Comparison of ENCODE assay signal across 22 mouse cellular contexts in genomic region chr12:76619847-76620246, GRCm38 (mm10).
DNase-seq lines count a peak whose midpoint lies in the region; ATAC-seq and TF ChIP-seq lines count a peak whose summit lies in the region.
"Had no signal": no experiment of that assay in that cellular context is flagged by ENCODE, and none has a peak within 500 bp of the region (broad histone marks: within the 10 kb centered on the region; RNA-seq: fewer than 3 reads in every experiment).

No protein-coding gene starts in this region.

- TF ChIP-seq EP300 in liver, embryonic 14.5 days (IDR thresholded peaks at IDR 0.05; ENCODE audit: low read depth), result no peak
- no peak for TF ChIP-seq EP300 in stomach, postnatal 0 days (optimal IDR thresholded peaks at IDR 0.05)

- ATAC-seq in forebrain, embryonic 12.5 days (ENCODE audit: low FRiP score), result 0 out of 2 replicates have a peak, but pooled peaks have one; percentile 41
- ATAC-seq in forebrain, embryonic 13.5 days, result no peak
- ATAC-seq in liver, embryonic 14.5 days (ENCODE audit: insufficient read depth), result peak; percentile 26; the same call in 1 of the 2 replicates
- no peak for ATAC-seq in liver, embryonic 11.5 days (replicated peaks; ENCODE audit: low FRiP score)
- ATAC-seq in stomach, embryonic 14.5 days (ENCODE audit: insufficient number of reproducible peaks, insufficient read depth, low FRiP score, low read depth), result 0 out of 2 replicates have a peak, but pooled peaks have one; percentile 33
- no peak for ATAC-seq in stomach, postnatal 0 days (ENCODE audit: low FRiP score, low TSS enrichment)
- ATAC-seq: activated CD4-positive, CD25-positive, alpha-beta regulatory T cell, adult 4 months; forebrain, embryonic 14.5 days had no signal

- no peak overlapping the region for H3K4me2 ChIP-seq in forebrain, embryonic 12.5 days
- H3K4me2 ChIP-seq in forebrain, embryonic 13.5 days, result no peak overlapping the region
- no peak overlapping the region for H3K4me2 ChIP-seq in liver, embryonic 14.5 days (ENCODE audit: low read depth)
- H3K4me2 ChIP-seq in liver, embryonic 11.5 days, result no peak overlapping the region
- no peak overlapping the region for H3K4me2 ChIP-seq in stomach, embryonic 14.5 days (replicated peaks; ENCODE audit: low read depth, low read length)
- no peak overlapping the region for H3K4me2 ChIP-seq in stomach, postnatal 0 days (replicated peaks; ENCODE audit: low read depth)
- H3K4me2 ChIP-seq: heart, embryonic 11.5 days; hindbrain, embryonic 12.5 days; hindbrain, embryonic 15.5 days had no signal

- H3K36me3 ChIP-seq in forebrain, embryonic 12.5 days (replicated peaks), result no peaks in the 10 kb centered on the region
- no peaks in the 10 kb centered on the region for H3K36me3 ChIP-seq in forebrain, embryonic 13.5 days (ENCODE audit: poor library complexity, severe bottlenecking)
- H3K36me3 ChIP-seq in liver, embryonic 14.5 days (replicated peaks; ENCODE audit: control insufficient read depth, insufficient read depth, low read depth), result peaks cover 99% of the 10 kb centered on the region
- H3K36me3 ChIP-seq in liver, embryonic 11.5 days (ENCODE audit: control insufficient read depth, insufficient read depth, low read length), result peaks cover 12% of the 10 kb centered on the region
- H3K36me3 ChIP-seq in stomach, embryonic 14.5 days (ENCODE audit: control insufficient read depth, insufficient read depth, low read length), result no peaks in the 10 kb centered on the region
- no peaks in the 10 kb centered on the region for H3K36me3 ChIP-seq in stomach, postnatal 0 days (ENCODE audit: control insufficient read depth, insufficient read depth, low read length)
- H3K36me3 ChIP-seq: hindbrain, embryonic 12.5 days; hindbrain, embryonic 15.5 days had no signal

- WGBS in forebrain, embryonic 12.5 days, result 62% methylated on average over 5 of the region's 5 CpGs
- 55% methylated on average over 5 of the region's 5 CpGs for WGBS in forebrain, embryonic 13.5 days
- 67% methylated on average over 5 of the region's 5 CpGs for WGBS in liver, embryonic 14.5 days (ENCODE audit: insufficient replicate concordance)
- WGBS in liver, embryonic 11.5 days, result 53% methylated on average over 5 of the region's 5 CpGs
- WGBS in stomach, embryonic 14.5 days, result 52% methylated on average over 5 of the region's 5 CpGs
- WGBS in stomach, postnatal 0 days, result 55% methylated on average over 5 of the region's 5 CpGs

- no peak overlapping the region for H3K9ac ChIP-seq in forebrain, embryonic 12.5 days
- H3K9ac ChIP-seq in forebrain, embryonic 13.5 days, result no peak overlapping the region
- H3K9ac ChIP-seq in liver, embryonic 14.5 days (replicated peaks), result no peak overlapping the region
- H3K9ac ChIP-seq in liver, embryonic 11.5 days (ENCODE audit: low read depth, low read length), result no peak overlapping the region
- H3K9ac ChIP-seq in stomach, embryonic 14.5 days (replicated peaks; ENCODE audit: low read depth, low read length), result no peak overlapping the region
- H3K9ac ChIP-seq in stomach, postnatal 0 days (ENCODE audit: low read length), result no peak overlapping the region
- H3K9ac ChIP-seq: forebrain, postnatal 0 days; hindbrain, embryonic 12.5 days; hindbrain, embryonic 15.5 days had no signal

- H3K27ac ChIP-seq in forebrain, embryonic 12.5 days, result no peak overlapping the region
- no peak overlapping the region for H3K27ac ChIP-seq in forebrain, embryonic 13.5 days
- H3K27ac ChIP-seq in liver, embryonic 14.5 days, result no peak overlapping the region
- H3K27ac ChIP-seq in liver, embryonic 11.5 days (ENCODE audit: low read depth, low read length), result no peak overlapping the region
- H3K27ac ChIP-seq in stomach, embryonic 14.5 days (ENCODE audit: low read length), result no peak overlapping the region
- no peak overlapping the region for H3K27ac ChIP-seq in stomach, postnatal 0 days (replicated peaks)
- H3K27ac ChIP-seq: gastrocnemius, adult 2 months; hindbrain, embryonic 12.5 days; hindbrain, embryonic 15.5 days had no signal

- H3K4me3 ChIP-seq in forebrain, embryonic 12.5 days (replicated peaks), result no peak overlapping the region
- H3K4me3 ChIP-seq in forebrain, embryonic 13.5 days, result no peak overlapping the region
- H3K4me3 ChIP-seq in liver, embryonic 14.5 days (ENCODE audit: insufficient read depth in 1 of 2, low read depth in 2 of 2, low read length in 2 of 2), result no peak overlapping the region
- no peak overlapping the region for H3K4me3 ChIP-seq in liver, embryonic 11.5 days (ENCODE audit: low read depth, low read length)
- no peak overlapping the region for H3K4me3 ChIP-seq in stomach, embryonic 14.5 days (ENCODE audit: low read depth, low read length)
- H3K4me3 ChIP-seq in stomach, postnatal 0 days (ENCODE audit: low read depth, low read length), result no peak overlapping the region
- H3K4me3 ChIP-seq: gastrocnemius, adult 2 months; hindbrain, embryonic 12.5 days; hindbrain, embryonic 15.5 days had no signal

- no peaks in the 10 kb centered on the region for H3K27me3 ChIP-seq in forebrain, embryonic 12.5 days
- no peaks in the 10 kb centered on the region for H3K27me3 ChIP-seq in forebrain, embryonic 13.5 days
- H3K27me3 ChIP-seq in liver, embryonic 14.5 days (ENCODE audit: control insufficient read depth, insufficient read depth, low read length), result no peaks in the 10 kb centered on the region
- no peaks in the 10 kb centered on the region for H3K27me3 ChIP-seq in liver, embryonic 11.5 days (replicated peaks; ENCODE audit: control insufficient read depth, insufficient read depth, low read length)
- H3K27me3 ChIP-seq in stomach, embryonic 14.5 days (ENCODE audit: control insufficient read depth, insufficient read depth, low read length), result no peaks in the 10 kb centered on the region
- H3K27me3 ChIP-seq in stomach, postnatal 0 days (ENCODE audit: control insufficient read depth, insufficient read depth, low read length), result no peaks in the 10 kb centered on the region
- H3K27me3 ChIP-seq: hindbrain, embryonic 15.5 days had no signal

- no peaks in the 10 kb centered on the region for H3K9me3 ChIP-seq in forebrain, embryonic 12.5 days
- no peaks in the 10 kb centered on the region for H3K9me3 ChIP-seq in forebrain, embryonic 13.5 days (replicated peaks)
- no peaks in the 10 kb centered on the region for H3K9me3 ChIP-seq in liver, embryonic 14.5 days (ENCODE audit: control insufficient read depth, low read length)
- no peaks in the 10 kb centered on the region for H3K9me3 ChIP-seq in liver, embryonic 11.5 days (ENCODE audit: control insufficient read depth, low read length)
- H3K9me3 ChIP-seq in stomach, embryonic 14.5 days (ENCODE audit: control insufficient read depth, low read depth, low read length), result no peaks in the 10 kb centered on the region
- H3K9me3 ChIP-seq in stomach, postnatal 0 days (ENCODE audit: control insufficient read depth, low read length), result no peaks in the 10 kb centered on the region
- H3K9me3 ChIP-seq: hindbrain, embryonic 12.5 days; hindbrain, embryonic 15.5 days had no signal

- TF ChIP-seq CTCF in liver, embryonic 14.5 days (IDR thresholded peaks at IDR 0.05; ENCODE audit: low read depth), result no peak
- TF ChIP-seq CTCF in stomach, postnatal 0 days (IDR thresholded peaks at IDR 0.05; ENCODE audit: low read depth), result no peak

- DNase-seq in liver, embryonic 14.5 days (ENCODE audit: low read depth in 3 of 3, low spot score in 3 of 3), result no peak
- DNase-seq in liver, embryonic 11.5 days (ENCODE audit: low spot score), result no peak
- DNase-seq in stomach, postnatal 0 days (ENCODE audit: low spot score), result no peak
- DNase-seq in right cerebral cortex, adult 18-20 months, result no peak
- DNase-seq: adrenal gland, adult 8-10 months; adrenal gland, postnatal 25 days; cerebellum, adult 11-12 months; cerebellum, adult 8-10 months; cerebellum, postnatal 10 days; cerebellum, postnatal 36 days; forebrain, postnatal 0 days; gastrocnemius, adult 2 months; gastrocnemius, postnatal 14 days; heart, adult 11 months had no signal

- H3K4me1 ChIP-seq in forebrain, embryonic 12.5 days, result peaks cover 13% of the 10 kb centered on the region; the same call in 1 of the 2 replicates
- peaks cover 9% of the 10 kb centered on the region for H3K4me1 ChIP-seq in forebrain, embryonic 13.5 days
- H3K4me1 ChIP-seq in liver, embryonic 14.5 days (replicated peaks; ENCODE audit: control insufficient read depth in 2 of 2, insufficient read depth in 2 of 2, low read length in 1 of 2), result no peaks in the 10 kb centered on the region
- H3K4me1 ChIP-seq in liver, embryonic 11.5 days (replicated peaks; ENCODE audit: control insufficient read depth, insufficient read depth, low read length), result no peaks in the 10 kb centered on the region
- no peaks in the 10 kb centered on the region for H3K4me1 ChIP-seq in stomach, embryonic 14.5 days (ENCODE audit: control insufficient read depth, insufficient read depth, low read length)
- no peaks in the 10 kb centered on the region for H3K4me1 ChIP-seq in stomach, postnatal 0 days (replicated peaks; ENCODE audit: control insufficient read depth, insufficient read depth)

Comparison
In these comparisons a context has a peak if more than half of its experiments do, and no peak if none do; other contexts are left out.
1. ATAC-seq: peak in forebrain, embryonic 12.5 days (single experiment), liver, embryonic 14.5 days (single experiment) and stomach, embryonic 14.5 days (single experiment); none in forebrain, embryonic 13.5 days (single experiment), liver, embryonic 11.5 days (single experiment) and stomach, postnatal 0 days (single experiment).